Mouse (Mus musculus) CH12.LX (cell line): ENCODE measurements around the gene Agxt. TPM values are rescaled to one million over a fixed set of nuclear protein-coding genes. Genes with fewer than 3 reads are reported as not detected.

Experiments used
- DNase-seq: peaks from one replicate; pipeline ENCODE4 v3.0.0-alpha.2; 2013; ENCODE audit errors: extremely low read depth
- H3K27ac ChIP-seq: 2 replicates; pipeline ENCODE4 v1.5.1; 2012; ENCODE audit warnings: low read depth, mild to moderate bottlenecking, control low read depth, moderate library complexity; ENCODE audit not compliant: insufficient read depth
- H3K27me3 ChIP-seq: replicated peaks from 2 replicates; pipeline ENCODE3; 2012; ENCODE audit warnings: inconsistent platforms
- H3K36me3 ChIP-seq, 2 experiments: replicated peaks in 1 of 2; 2 replicates each; pipeline versions ENCODE3 to v1.6.1; 2012; ENCODE audit warnings: inconsistent platforms in 1 of 2, low read length in 1 of 2, mild to moderate bottlenecking in 1 of 2, mixed read lengths in 1 of 2, moderate library complexity in 1 of 2; ENCODE audit not compliant: control insufficient read depth in 1 of 2, insufficient read depth in 1 of 2
- H3K4me1 ChIP-seq, 2 experiments: 2 replicates each; pipeline ENCODE4 v1.6.1; 2012; ENCODE audit warnings: inconsistent platforms in 1 of 2, moderate library complexity in 1 of 2; ENCODE audit not compliant: insufficient read depth in 2 of 2, control insufficient read depth in 1 of 2
- H3K4me2 ChIP-seq: 2 replicates; pipeline ENCODE4 v1.6.1; 2012; ENCODE audit warnings: low read depth, mild to moderate bottlenecking, control low read depth; ENCODE audit not compliant: poor library complexity, insufficient read depth, severe bottlenecking
- H3K4me3 ChIP-seq, 3 experiments: fragments of 150-350 bp in 1 of 3; sonication (generic) in 1 of 3; replicated peaks in 1 of 3; 2 replicates each; pipeline versions ENCODE3 to v1.5.1; 2011 to 2012; ENCODE audit warnings: low read depth in 2 of 3, low read length in 2 of 3, mild to moderate bottlenecking in 2 of 3, moderate library complexity in 2 of 3, control low read depth in 1 of 3, improper control_type of control experiment in 1 of 3, inconsistent platforms in 1 of 3, mixed read lengths in 1 of 3; ENCODE audit not compliant: poor library complexity in 1 of 3
- H3K79me2 ChIP-seq: replicated peaks from 2 replicates; pipeline ENCODE4 v1.6.1; 2012; ENCODE audit warnings: mild to moderate bottlenecking, moderate library complexity; ENCODE audit not compliant: control insufficient read depth, poor library complexity, insufficient read depth, severe bottlenecking; ENCODE audit errors: extremely low read depth
- H3K9ac ChIP-seq: 2 replicates; pipeline ENCODE4 v1.6.1; 2012; ENCODE audit warnings: low read depth, mild to moderate bottlenecking, control low read depth, moderate library complexity; ENCODE audit not compliant: insufficient read depth
- H3K9me3 ChIP-seq: replicated peaks from 2 replicates; pipeline ENCODE3; 2012; ENCODE audit warnings: low read length, inconsistent platforms, mixed read lengths
- BHLHE40 ChIP-seq: IDR thresholded peaks from 2 replicates; pipeline ENCODE4 v1.6.1; 2011; ENCODE audit warnings: mild to moderate bottlenecking, low read depth, low read length, improper control_type of control experiment
- CHD2 ChIP-seq: IDR thresholded peaks from 2 replicates; pipeline ENCODE4 v1.6.1; 2011; ENCODE audit warnings: low read length, improper control_type of control experiment
- CTCF ChIP-seq, 2 experiments: IDR thresholded peaks in 1 of 2; conservative IDR thresholded peaks in 1 of 2; 2 replicates each; pipeline ENCODE4 v1.5.1; 2011 to 2012; ENCODE audit warnings: low read depth in 2 of 2, low read length in 2 of 2, improper control_type of control experiment in 1 of 2, inconsistent platforms in 1 of 2, mild to moderate bottlenecking in 1 of 2, moderate library complexity in 1 of 2
- ELF1 ChIP-seq: IDR thresholded peaks from 2 replicates; pipeline ENCODE4 v1.6.1; 2014; ENCODE audit warnings: low read depth, mild to moderate bottlenecking, inconsistent platforms, low read length, improper control_type of control experiment
- ETS1 ChIP-seq: conservative IDR thresholded peaks from 2 replicates; pipeline ENCODE4 v1.6.1; 2012; ENCODE audit warnings: low read depth, mild to moderate bottlenecking, inconsistent platforms, low read length, improper control_type of control experiment, moderate library complexity
- GABPA ChIP-seq: IDR thresholded peaks from 2 replicates; pipeline ENCODE4 v1.6.1; 2012; ENCODE audit warnings: low read depth, low read length, improper control_type of control experiment, inconsistent platforms; ENCODE audit not compliant: insufficient replicate concordance
- HCFC1 ChIP-seq: IDR thresholded peaks from 2 replicates; pipeline ENCODE4 v1.6.1; 2012; ENCODE audit warnings: low read depth, mild to moderate bottlenecking, inconsistent platforms, low read length, improper control_type of control experiment
- IRF4 ChIP-seq: IDR thresholded peaks from 2 replicates; pipeline ENCODE4 v1.6.1; 2014; ENCODE audit warnings: low read depth, mild to moderate bottlenecking, inconsistent platforms, low read length, improper control_type of control experiment
- JUND ChIP-seq: conservative IDR thresholded peaks from 2 replicates; pipeline ENCODE4 v1.6.1; 2011; ENCODE audit warnings: low read depth, low read length, improper control_type of control experiment
- KAT2A ChIP-seq: IDR thresholded peaks from 2 replicates; pipeline ENCODE4 v1.6.1; 2012; ENCODE audit warnings: low read length, improper control_type of control experiment, inconsistent platforms; ENCODE audit not compliant: insufficient replicate concordance
- MAFK ChIP-seq: IDR thresholded peaks from 2 replicates; pipeline ENCODE4 v1.6.1; 2011; ENCODE audit warnings: low read length, improper control_type of control experiment; ENCODE audit not compliant: insufficient replicate concordance
- MAX ChIP-seq: IDR thresholded peaks from 2 replicates; pipeline ENCODE4 v1.6.1; 2011; ENCODE audit warnings: low read length, improper control_type of control experiment
- MEF2A ChIP-seq: IDR thresholded peaks from 2 replicates; pipeline ENCODE4 v1.6.1; 2014; ENCODE audit warnings: low read depth, mild to moderate bottlenecking, inconsistent platforms, low read length, improper control_type of control experiment, borderline replicate concordance
- MXI1 ChIP-seq: IDR thresholded peaks from 2 replicates; pipeline ENCODE4 v1.6.1; 2011; ENCODE audit warnings: mild to moderate bottlenecking, low read depth, low read length, improper control_type of control experiment
- NELFE ChIP-seq: IDR thresholded peaks from 2 replicates; pipeline ENCODE4 v1.6.1; 2011; ENCODE audit warnings: low read depth, low read length, improper control_type of control experiment
- NRF1 ChIP-seq: IDR thresholded peaks from 2 replicates; pipeline ENCODE4 v1.6.1; 2014; ENCODE audit warnings: low read depth, mild to moderate bottlenecking, inconsistent platforms, low read length, improper control_type of control experiment, moderate library complexity
- PAX5 ChIP-seq: IDR thresholded peaks from 2 replicates; pipeline ENCODE4 v1.6.1; 2012; ENCODE audit warnings: low read length, inconsistent platforms, mixed read lengths
- POLR2A ChIP-seq: IDR thresholded peaks from 2 replicates; pipeline ENCODE4 v1.6.1; 2011; ENCODE audit warnings: low read depth, mild to moderate bottlenecking, improper control_type of control experiment, low read length
- POLR2AphosphoS2 ChIP-seq: IDR thresholded peaks from 2 replicates; pipeline ENCODE4 v1.6.1; 2011; ENCODE audit warnings: low read depth, low read length, improper control_type of control experiment
- RAD21 ChIP-seq: IDR thresholded peaks from 2 replicates; pipeline ENCODE4 v1.6.1; 2011; ENCODE audit warnings: low read depth, mild to moderate bottlenecking, low read length, improper control_type of control experiment, moderate library complexity
- RCOR1 ChIP-seq: conservative IDR thresholded peaks from 2 replicates; pipeline ENCODE4 v1.6.1; 2012; ENCODE audit warnings: low read depth, mild to moderate bottlenecking, inconsistent platforms, low read length, improper control_type of control experiment
- SMC3 ChIP-seq: IDR thresholded peaks from 2 replicates; pipeline ENCODE4 v1.6.1; 2011; ENCODE audit warnings: low read depth, low read length, improper control_type of control experiment
- TBP ChIP-seq: conservative IDR thresholded peaks from 2 replicates; pipeline ENCODE4 v1.6.1; 2011; ENCODE audit warnings: low read depth, low read length, improper control_type of control experiment
- TCF12 ChIP-seq: IDR thresholded peaks from 2 replicates; pipeline ENCODE4 v1.6.1; 2014; ENCODE audit warnings: low read depth, mild to moderate bottlenecking, inconsistent platforms, low read length, improper control_type of control experiment
- UBTF ChIP-seq: IDR thresholded peaks from 2 replicates; pipeline ENCODE4 v1.6.1; 2012; ENCODE audit warnings: low read depth, mild to moderate bottlenecking, inconsistent platforms, low read length, improper control_type of control experiment, moderate library complexity
- USF1 ChIP-seq: IDR thresholded peaks from 2 replicates; pipeline ENCODE4 v1.6.1; 2014; ENCODE audit warnings: low read depth, mild to moderate bottlenecking, inconsistent platforms, low read length, improper control_type of control experiment
- ZMIZ1 ChIP-seq: IDR thresholded peaks from 2 replicates; pipeline ENCODE4 v1.6.1; 2012; ENCODE audit warnings: low read depth, mild to moderate bottlenecking, inconsistent platforms, low read length, improper control_type of control experiment
- ZNF384 ChIP-seq: IDR thresholded peaks from 2 replicates; pipeline ENCODE4 v1.6.1; 2012; ENCODE audit warnings: low read depth, low read length, improper control_type of control experiment, inconsistent platforms
- dilution Hi-C: fragments of 300-500 bp; cut with MboI; formaldehyde crosslinking; loops from 2 replicates; pipeline ENCODE4 v1.14.3; 2020; ENCODE audit warnings: low sequenced_read_pairs; ENCODE audit not compliant: extremely low pct_unique_long_range_greater_than_20kb, extremely low pct_ligation_motif_present
- in situ Hi-C: fragments of 300-500 bp; cut with MboI; formaldehyde crosslinking; loops from 3 replicates; pipeline ENCODE4 v1.14.3; 2019; ENCODE audit warnings: low sequenced_read_pairs, low pct_ligation_motif_present, low pct_unique_long_range_greater_than_20kb, mixed read lengths
- polyA plus RNA-seq: library from polyadenylated mRNA; unstranded; fragments of >175 nt; gene quantifications from 2 replicates; pipeline ENCODE4 v1.2.1, GENCODE M21; 2012; ENCODE audit warnings: low read depth; ENCODE audit not compliant: insufficient read length
- total RNA-seq, 2 experiments: library from RNA; depleted of rRNA; stranded (reverse); fragments of 300-350 nt in 1 of 2; fragments of >200 nt in 1 of 2; gene quantifications; 2 replicates each; pipeline ENCODE4 v1.2.3; 2012 to 2014

The Agxt gene
- total and polyA plus RNA-seq, 3 experiments, result not detected

- Histone ChIP-seq H3K9ac (no peak overlapping the region), H3K79me2 (no peaks in the 10 kb centered on the region), H3K4me1 (no peaks in the 10 kb centered on the region), H3K27me3 (peaks cover 86% of the 10 kb centered on the region), H3K27ac (no peak overlapping the region), H3K4me3 (no peak overlapping the region), H3K9me3 (peaks cover 3% of the 10 kb centered on the region), H3K4me2 (no peak overlapping the region), H3K36me3 (no peaks in the 10 kb centered on the region)
- in situ Hi-C loops (no loop called here), dilution Hi-C loops (no loop called here)
- no peak for DNase-seq
- TF ChIP-seq NRF1 (no peak), MAX (no peak), BHLHE40 (no peak), USF1 (no peak), NELFE (no peak), UBTF (no peak), PAX5 (no peak), HCFC1 (no peak), MEF2A (no peak), MAFK (no peak), RCOR1 (no peak), CHD2 (no peak), TBP (no peak), POLR2A (no peak), RAD21 (no peak)
These were observed 6.8 kb upstream of the Agxt start for GRCm38 (mm10) chr1:93128209-93128608.

DNA sequence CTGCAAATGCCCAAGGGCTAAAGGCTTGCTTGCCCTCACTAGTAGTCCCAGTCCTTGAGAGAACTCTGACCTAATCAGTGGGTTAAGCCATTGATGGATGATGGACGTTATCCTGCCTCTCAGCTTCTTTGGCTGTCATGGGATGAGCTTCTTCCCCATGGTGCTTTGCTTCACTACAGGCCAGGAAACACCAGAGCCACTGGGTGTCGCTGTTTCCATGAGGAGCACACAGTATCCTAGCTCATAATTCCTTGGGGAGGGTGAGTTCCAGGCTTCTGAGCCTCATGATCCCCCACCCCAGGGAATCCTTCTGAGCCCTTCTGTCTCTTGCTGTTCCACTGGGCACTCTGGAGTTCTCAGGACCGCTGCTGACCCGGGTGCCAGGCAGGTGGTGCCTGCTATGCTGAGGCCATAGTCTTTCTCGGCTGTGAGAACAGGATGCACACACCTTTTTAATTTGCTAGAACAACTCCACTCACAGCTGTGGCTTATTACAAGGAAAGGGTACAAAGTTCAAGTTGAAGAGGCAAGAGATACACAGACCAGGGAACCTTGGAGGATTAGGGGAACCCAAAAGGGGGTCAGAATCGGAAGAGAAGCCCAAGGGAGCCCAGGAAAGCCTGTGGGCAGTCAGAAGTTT is 6.2 kb upstream of the Agxt start:
- Histone ChIP-seq H3K9me3 (peaks cover 3% of the 10 kb centered on the region), H3K4me3 (no peak overlapping the region), H3K4me2 (no peak overlapping the region), H3K9ac (no peak overlapping the region), H3K27me3 (peaks cover 84% of the 10 kb centered on the region), H3K36me3 (no peaks in the 10 kb centered on the region), H3K27ac (no peak overlapping the region), H3K4me1 (no peaks in the 10 kb centered on the region), H3K79me2 (no peaks in the 10 kb centered on the region)
- DNase-seq, result peak; percentile 11
- TF ChIP-seq IRF4 (no peak), MXI1 (no peak), ELF1 (no peak), ZMIZ1 (no peak), ZNF384 (no peak), TBP (no peak), POLR2AphosphoS2 (no peak), GABPA (no peak), ETS1 (no peak), BHLHE40 (no peak), MEF2A (no peak), TCF12 (no peak), KAT2A (no peak), POLR2A (no peak), MAFK (no peak), CTCF (conservative IDR thresholded peaks at IDR 0.05 in 1 of 2, IDR thresholded peaks at IDR 0.05 in 1 of 2; ENCODE audit: low read depth in 2 of 2, low read length in 2 of 2) (peak; percentile 25 to 63; a peak in 3 of 4 replicates), SMC3 (peak; percentile 21; the same call in 1 of the 2 replicates), NRF1 (no peak), RAD21 (peak; percentile 32), JUND (no peak), USF1 (no peak)
- dilution Hi-C loops (no loop called here), in situ Hi-C loops (no loop called here)
